Mouse (Mus musculus) natural killer cell, adult 2 months (primary cell): ENCODE data around the gene Gypa.

Experiments
- DNase-seq, 2 experiments: peaks; one replicate each; pipeline ENCODE4 v3.0.0; 2022; ENCODE audit warnings: low spot score in 2 of 2

Gene Gypa

DNA sequence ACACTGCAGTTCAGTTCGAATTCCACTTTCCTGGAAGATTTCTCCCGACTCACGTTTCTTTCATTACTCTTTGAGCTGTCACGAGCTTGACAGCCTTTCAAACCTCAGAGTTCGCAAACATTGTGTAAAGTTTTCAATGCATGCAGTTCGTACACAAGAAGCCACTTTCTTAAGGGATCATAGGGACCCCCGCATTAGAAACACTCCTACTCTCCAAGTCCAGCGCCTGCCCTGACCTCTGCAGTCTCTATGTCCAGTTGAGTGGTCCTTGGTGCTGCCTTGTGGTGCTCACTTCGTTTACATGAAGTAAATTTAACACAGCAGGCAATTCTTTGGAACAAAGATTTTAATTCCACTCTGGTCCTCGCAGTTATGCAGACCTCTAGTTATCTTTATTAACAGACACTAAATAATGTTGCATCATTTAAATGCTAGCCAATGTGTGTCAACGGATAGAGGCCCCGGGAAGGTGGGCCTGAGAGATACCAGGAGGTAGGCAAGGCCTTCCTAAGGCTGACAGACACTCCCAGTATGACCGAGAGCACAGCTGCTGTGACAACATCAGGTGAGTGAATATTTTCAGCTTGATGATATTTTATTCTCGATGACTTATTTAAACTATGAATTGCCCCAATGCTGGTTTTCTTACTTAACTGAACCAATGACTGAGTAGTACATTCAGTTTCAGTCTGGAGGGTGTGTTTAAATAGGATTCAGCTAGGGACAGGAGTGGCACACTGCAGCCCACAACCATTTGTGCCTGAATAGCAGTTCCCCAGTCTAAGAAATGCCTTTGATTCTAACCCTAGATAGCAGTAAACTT is at the start of gene Gypa:
Gene Gypa, plus strand, starts transcription at position 259 of the 823 bp plus-strand sequence.
- DNase-seq, result no peak

DNA sequence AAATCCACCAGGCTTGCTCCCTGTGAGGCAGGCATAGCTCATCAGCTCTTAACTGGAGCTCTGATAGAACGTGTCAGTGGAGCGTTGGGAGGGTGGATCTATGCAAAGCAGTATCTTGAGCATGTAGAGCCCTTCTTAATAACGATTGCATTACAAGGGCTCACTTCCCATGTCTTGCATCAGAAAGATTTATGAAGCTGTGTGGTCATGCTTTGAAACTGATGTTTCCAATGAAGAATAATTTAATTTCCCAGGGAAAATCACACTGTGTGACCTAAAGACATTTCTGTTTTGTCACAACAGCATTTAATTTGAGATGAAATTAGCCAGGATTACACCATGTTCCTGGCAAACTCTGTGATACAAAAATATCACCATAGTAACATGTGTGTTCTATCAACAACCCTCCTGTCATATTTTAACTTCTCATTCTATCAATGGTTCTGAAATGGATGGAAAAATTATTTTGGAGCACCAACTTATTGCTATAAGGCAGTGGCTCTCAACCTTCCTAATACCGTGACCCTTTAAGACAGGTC is 49.0 kb upstream of the Gypa start:
- DNase-seq, result no peak

DNA sequence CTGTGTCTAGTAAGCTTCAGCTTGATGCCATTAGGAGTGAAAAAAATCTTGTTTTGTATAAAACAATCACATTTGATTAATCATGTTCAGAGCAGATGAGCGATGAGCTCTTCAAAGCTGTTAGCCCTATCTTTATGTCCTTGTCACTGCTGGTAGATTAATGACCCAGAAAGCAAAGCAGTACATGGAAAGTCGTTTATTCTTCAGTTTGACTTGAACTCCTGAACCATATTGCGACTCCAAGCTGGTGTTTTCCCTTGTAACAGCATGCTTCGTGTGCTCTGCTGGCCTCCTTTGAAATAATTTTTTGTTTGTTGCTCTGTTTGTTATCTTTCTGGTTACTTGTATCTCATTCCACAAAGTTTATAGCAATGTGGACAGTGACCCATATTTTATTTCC is 46.4 kb upstream of the Gypa start:
- no peak for DNase-seq

DNA sequence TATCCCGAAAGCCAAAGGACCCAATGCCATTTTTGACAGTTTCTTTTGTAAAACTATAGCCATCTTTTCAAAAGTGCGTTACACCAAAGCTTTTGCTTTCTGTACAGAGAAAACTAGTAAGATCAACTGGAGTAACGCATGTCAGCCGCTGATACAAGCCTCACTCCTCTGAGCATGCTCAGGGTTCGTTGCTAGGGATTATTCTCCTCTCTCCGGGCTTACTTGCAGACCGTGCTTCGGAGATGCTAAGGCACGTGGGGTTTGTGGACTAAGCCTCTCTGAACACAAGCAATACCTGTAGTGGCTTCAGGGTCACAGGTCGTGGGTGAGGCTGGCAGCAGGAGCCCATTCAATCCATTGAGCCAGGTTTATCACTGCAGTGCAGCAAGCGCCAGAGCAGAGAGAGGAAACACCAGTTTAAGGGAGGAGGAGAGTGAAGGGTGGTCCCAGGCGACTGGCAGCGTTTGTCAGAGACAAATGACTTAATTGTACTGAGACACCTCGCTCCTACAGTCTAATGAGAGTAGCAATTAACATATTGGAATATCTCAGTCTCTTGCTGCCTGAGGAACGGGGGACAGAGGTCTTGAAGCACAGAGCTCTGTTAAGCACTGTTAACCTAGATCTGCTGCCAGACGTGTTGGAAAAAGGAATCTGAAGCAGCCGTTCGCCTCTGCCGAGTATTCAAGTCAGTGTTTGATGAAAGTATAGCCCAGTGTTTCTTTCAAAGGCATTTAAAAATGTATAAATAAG is 41.5 kb upstream of the Gypa start:
- DNase-seq, result no peak

DNA sequence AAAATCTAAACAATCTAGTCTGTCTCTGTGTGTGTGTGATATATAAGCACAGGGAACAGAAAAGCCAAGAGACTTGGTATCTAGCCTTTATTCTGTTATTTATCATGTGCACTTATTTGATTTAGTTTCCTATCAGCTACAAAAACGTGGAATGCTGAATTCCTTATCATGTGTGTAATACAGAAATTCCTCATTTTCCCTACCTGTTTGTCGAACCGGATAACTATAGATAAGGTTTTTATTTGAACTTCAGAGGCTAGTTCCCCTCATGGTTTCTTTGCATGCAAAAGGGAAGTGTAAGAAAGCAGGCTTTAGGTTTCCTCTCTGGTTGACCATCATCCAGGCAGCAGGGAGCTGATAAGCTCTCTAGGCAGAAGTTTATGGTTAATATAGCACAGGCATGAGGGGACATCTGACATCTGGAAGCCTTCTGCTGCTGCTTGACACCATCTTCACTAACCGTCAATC is 30.1 kb upstream of the Gypa start:
- DNase-seq, result no peak

DNA sequence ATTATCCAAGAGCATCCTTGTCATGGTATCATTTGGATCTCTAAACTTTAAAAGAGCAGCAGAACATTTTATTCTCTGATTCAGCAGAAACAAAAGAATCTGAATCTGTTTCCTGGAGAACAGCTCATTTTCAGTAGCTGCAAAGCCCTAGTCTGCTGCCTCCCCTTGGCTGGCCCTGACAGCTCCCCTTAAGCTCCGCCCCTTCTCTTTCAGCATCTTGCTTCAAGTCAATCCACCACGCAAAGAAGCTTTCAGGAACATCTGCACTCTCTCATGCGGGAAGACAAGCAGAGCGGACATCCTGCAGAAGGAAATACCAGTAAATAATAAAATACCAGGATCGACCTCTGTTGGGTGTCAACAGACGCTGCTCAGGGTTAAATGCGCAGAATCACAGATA is 18.6 kb upstream of the Gypa start:
- no peak for DNase-seq

DNA sequence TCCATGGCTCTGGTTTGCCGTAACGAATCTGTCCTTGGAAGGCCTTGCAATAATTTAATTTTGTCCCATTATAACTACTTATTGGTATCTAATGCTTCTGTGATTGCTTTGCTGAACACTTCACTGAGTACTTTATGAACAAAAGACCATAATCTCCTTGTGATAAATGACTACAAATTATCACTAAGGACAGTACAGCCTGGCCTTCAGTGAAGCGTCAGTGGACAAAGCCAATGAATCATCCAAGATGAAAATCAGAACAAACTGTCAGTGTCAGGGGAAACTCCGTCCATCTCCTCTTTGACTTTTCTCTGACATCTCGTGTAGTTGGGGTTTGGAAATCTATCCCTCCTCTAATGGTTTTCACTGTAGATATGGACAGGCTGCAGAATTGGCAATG is 15.4 kb upstream of the Gypa start:
- DNase-seq, result no peak

DNA sequence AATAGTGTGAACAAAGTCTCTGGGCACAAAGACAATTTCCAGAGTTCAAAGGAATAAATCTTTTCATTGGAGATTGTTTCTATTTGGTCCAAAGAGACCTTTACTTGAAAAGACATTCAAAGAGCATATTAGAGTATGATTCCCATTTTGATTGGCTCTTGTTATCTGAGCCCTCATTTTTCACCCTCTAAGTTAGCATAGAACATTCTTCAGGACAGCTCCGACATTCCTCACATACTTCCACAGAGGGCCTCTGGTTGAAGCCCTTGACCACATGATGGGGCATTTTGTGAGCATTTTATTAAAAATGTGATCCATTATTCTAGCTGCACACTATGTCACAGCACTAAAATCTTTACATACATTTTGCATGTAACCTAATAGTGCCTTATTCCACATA is 14.5 kb upstream of the Gypa start:
- DNase-seq, result no peak

DNA sequence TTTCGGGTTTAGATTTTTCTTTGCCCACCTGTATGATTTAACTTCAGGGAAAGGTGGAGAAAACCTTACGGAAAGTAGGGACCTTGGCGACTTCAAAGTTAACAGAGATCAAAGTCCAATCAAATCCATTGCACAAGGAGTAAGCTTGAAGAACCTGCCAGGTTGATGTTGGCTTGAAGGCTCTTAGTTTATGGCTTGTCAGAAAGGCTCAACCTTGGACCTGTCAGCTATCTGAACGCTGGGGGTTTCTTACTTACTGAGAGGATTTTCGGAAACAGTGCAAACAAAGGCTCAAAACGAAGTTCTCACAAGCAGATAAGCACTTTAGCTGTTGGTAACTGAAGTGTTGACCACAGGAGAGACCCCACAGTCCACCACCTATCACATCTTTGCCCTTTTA is 11.4 kb upstream of the Gypa start:
- no peak for DNase-seq

DNA sequence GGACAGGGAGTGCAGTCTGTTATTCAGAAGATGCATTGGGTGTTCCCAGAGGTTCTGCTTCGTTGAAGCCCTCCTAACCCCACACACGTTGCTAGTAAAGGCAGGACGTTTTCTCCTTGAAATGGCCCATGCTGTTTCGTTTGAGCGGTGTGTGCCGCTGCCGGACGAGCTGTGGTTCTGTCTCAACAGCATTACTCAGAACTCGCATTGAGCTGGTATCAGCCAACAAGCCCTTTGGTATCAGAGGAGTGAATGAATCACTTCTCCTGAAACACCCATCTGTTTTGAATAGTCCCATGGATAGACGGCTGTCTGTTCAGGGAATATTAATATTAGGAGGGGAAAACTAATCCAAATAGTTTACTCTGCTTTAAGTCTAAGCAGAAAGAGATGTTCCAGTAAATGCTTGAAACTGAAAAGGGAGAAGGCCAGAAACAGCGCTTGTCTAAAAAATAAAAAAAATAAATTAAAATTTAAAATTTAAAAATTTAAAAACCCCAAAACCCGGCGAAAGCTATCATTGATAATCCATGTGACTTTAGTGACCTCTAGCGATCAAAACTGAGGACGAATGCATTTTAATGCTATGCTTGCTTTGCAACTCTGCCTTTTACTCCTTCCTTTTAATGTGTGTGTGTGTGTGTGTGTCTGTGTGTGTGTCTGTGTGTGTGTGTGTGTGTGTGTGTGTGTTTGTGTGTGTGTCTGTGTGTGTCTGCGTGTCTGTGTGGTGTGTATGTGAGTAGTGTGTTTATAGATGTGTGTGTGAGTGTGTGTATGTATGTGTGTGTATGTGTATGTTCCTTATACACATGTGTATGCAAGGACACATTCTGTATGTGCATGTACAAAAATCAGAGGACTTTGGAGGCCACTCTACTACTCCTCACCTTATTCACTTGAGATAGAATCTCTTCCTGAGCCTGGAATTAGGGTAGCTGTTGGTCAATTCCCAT is 10.5 kb upstream of the Gypa start:
- no peak for DNase-seq

DNA sequence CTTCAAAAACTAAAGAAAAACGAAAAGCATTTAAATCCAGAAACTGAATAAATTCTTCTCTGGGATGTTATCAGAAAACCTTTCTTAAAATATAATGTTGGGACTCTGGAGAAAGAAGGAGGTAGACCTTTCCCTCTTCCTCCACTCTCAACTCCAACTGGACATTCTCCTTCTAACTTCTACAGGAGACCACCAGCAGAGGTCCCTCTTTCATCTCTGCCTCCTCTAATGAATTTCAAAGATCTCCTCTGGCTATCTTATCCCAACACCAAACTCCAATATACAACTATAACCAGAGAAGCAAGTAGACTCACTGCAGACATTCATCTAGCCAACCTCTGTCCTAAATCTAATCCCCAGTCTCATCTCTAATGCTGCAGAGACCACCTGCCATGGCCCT is 2.0 kb upstream of the Gypa start:
- no peak for DNase-seq

DNA sequence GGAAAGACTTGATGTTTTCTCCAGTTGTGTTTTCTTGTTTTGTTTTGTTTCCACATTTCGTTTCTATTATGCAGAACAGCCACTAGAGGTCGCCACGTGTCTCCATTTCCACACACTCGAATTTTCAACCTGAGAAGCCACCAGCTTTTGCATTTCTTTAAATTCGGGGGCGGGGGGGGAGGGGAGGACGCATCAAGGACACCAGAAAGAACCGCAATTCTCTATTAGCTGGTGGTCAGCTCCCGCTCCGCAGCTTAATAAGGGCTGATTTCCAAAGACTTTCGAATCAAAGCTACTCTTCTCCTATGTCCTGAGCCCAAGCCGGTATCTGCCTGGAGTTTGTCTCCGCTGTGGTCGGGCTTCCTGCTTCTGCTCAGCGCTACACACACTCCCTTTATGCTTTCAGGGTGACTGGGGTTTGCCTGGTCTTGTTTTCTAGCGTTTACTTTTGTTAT is 567 bp upstream of the Gypa start:
- DNase-seq, result peak; percentile 42

DNA sequence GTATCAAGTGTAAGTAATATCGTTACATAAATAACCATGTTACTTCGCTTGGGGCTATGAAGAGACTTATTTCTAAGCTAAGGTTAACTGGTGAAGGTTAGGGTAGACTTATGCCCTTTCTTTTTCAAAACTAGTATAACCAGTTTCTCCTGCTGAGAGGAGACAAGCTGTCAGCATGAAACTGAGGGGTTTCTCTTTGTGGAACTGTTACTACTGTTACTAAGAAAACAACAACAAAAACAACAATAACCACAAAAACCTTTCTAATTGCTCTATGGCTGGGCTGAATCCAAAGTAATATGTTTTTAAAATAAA is 722 bp downstream of the Gypa start:
- no peak for DNase-seq

DNA sequence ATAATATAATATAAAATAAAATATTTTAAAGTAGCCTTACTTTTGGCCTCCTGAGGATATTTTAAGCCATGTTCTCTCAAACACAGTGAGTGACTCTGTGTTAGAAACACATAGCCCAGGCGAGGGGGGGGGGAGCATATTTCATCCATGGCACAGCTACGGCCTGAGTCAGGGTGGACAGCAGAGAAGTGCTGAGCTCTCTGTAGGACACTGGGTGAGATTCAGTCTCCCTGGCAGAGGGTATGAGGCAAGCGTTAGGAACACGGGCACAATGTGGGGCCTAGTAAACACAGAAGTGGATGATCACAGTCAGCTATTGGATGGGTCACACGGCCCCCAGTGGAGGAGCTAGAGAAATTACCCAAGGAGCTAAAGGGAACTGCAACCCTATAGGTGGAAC is 1.2 kb downstream of the Gypa start:
- DNase-seq, result no peak

DNA sequence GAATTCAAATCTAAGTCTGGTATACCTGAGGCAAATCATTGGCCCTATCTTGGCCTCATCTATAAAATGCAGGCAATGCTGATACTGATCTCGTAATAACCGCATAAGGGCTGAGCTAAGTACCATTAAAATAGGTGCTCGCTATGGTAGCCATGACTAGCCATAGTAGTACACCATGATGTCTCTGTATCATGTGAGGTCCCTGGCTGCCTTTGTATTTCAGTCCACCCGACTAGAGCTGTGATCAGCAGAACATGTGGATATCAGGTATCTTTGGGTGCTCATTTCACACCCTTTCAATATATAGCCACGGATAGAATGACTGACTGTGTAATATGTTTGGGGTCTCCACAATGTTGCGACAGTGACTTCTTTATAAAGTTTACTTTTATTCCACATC is 1.9 kb downstream of the Gypa start:
- DNase-seq, result no peak

DNA sequence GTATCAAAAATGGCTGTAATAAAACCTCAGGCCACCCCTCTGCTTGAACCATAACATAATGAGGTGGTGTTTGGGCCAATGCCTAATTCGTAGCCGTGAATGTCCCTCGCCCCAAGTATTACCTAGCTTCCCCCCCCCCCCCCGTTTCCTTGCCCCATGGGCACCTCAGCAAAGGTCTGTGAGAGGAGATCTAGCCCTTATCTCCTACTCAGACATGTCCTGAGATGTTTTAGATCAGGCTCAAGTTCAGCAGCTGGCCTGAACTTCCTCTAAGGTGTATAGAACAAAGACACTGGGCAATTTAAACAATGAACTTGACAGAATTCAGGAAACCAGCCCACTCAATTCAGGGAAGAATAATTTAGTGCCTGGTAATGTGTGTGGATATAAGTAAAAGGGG is 3.7 kb downstream of the Gypa start:
- no peak for DNase-seq

DNA sequence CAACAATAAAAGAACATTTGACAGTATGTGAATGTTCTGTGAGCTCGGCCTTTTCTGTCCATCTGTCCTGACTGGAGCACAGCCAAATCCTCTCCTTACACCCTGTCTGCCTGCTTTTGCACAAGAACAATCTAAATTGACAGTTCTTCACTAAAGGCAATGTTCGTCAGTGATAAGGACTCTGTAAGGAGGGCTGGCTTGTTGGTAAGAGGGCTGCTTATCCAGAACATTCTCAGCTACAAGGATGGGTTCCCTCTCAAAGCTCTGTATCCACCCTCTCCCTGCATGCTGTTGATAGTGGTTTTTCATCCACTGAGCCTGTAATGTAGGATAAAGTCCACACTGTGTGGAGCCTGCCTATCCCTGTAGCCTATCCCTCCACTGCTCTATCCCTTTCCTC is 6.7 kb downstream of the Gypa start:
- DNase-seq, result no peak

DNA sequence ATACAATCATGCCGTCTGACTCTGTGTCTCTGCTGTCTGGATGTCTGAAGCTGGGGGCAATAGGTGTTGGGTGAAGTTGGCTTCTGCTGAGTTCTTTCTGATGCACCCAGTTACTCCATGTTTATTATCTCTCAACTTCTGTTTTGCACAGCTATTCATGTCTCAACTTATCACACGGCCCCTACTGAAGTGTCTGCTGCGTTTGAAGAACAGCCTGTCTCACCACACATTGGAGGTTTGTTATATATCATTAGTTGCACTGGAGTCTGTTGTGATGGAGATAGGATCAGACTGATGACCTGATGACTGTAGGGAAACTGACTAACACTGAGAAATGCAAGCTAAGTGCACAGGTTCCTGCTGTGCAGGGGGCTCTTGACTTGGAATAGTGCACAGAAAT is 7.2 kb downstream of the Gypa start:
- no peak for DNase-seq

DNA sequence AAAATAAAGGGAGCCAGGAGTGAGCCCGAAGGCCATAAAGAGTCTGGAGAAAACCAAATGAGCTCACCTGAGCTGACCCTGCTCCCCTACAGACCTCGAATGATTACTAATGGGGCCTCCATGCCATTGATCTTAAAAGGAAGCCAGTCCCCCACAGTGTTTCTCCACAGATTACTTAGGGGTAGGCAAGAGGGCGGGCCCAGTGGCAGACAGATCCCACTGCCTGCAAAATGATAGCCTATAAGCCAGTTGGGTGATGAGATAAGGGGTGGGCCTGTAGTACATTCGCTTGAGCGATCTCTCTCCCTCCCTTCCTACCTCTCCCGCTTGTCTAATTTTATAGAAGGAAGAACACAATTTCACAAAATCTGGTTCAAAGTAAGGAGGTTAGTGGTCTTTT is 7.7 kb downstream of the Gypa start:
- no peak for DNase-seq

DNA sequence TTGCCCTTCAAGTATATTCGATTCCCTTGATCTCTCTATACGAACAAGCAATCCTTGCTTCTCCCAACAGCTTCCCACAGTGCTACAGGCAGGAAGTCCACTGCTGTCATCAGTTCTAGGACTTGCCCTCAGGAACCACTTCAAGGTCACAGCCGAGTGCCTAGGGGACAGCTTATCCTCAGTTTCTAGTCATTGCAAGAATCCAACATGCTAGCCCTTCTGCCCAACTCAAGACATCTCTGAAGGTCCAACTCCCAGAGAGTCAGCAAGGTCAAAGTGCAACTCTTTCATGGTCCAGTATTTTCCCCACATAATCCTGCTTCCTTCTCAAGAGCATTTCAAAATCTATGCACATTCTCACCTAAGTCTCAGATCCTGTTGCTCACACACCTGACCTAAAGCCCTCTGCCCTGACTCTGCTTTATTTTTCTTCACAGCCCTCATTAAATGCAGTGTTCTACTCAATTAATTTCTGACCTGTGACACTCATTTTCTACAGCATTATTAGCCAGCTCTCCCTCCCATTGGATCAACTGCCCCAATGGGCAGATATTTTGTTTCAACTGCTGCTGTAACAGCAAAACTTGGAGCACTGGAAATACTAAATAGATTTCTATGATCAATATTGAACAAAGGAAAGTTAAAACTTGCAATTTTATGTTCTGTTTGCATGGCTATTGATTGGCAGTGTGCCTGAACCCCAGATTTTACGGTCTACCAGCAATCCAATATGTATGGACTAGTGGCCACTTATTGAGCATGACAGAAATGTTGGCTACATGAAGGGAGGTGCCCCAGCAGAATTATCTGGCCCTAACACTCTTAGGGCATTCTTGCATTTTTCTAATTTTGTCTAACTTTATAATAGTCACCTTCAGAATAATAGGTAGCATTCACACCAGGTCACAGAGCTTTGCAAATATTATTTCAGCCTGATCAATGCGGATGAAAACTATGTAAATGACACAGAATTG is 33.1 kb downstream of the Gypa start:
- no peak for DNase-seq

DNA sequence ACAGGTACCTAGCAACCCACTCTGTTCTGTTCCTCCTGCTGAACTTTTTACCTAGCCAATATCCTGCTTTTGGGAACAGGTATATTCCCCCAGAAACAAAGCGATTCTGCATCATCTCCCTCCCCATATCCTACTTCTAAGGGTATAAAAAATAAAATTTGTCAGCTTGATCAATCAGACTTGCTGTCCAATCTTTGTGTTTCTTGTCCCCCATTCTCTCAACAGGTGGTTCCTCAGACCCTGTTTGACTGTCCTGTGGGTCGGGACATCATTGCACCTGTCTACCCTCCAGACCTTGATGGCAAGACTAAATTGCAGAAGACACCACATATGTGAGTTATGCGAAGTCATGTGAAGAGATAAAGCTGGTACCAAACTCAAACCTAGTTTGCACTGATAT is 48.3 kb downstream of the Gypa start:
- no peak for DNase-seq
